Mouse (Mus musculus) ovary, adult 18-20 months (tissue): ENCODE results near the gene Trim66.

ENCODE experiments used
- DNase-seq: peaks from one replicate; pipeline ENCODE4 v3.0.0; 2022; ENCODE audit warnings: low spot score, mixed read lengths

The Trim66 gene

GRCm38 (mm10) chr7:109522084-109522483 lies 14.2 kb upstream of the Trim66 start:
- DNase-seq = no peak

DNA sequence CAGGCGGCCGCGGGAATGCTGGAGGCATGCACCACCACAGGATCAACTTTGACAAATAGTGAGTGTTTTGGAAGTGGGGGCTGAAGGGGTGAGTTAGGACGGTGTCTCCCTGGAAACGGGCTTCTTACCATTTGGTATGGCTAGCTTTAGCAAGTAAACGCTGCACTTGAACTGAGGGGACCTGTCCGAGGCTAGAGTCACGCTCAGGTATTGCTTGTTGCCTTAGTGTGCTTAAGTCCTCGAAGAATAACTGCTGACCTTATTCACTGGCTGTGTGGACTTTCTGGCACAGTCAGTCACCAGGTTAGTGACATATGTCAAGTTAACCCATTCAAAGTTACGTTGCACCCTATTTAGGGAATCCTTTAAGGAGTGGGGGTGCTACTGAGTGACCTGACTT lies 12.0 kb upstream of the Trim66 start:
- DNase-seq = no peak

GRCm38 (mm10) chr7:109518838-109519696 lies 11.1 kb upstream of the Trim66 start, which contains the start of gene Rpl27a:
Rpl27a (plus strand) TSS chr7:109519147.
- peak; percentile 98 for DNase-seq

DNA sequence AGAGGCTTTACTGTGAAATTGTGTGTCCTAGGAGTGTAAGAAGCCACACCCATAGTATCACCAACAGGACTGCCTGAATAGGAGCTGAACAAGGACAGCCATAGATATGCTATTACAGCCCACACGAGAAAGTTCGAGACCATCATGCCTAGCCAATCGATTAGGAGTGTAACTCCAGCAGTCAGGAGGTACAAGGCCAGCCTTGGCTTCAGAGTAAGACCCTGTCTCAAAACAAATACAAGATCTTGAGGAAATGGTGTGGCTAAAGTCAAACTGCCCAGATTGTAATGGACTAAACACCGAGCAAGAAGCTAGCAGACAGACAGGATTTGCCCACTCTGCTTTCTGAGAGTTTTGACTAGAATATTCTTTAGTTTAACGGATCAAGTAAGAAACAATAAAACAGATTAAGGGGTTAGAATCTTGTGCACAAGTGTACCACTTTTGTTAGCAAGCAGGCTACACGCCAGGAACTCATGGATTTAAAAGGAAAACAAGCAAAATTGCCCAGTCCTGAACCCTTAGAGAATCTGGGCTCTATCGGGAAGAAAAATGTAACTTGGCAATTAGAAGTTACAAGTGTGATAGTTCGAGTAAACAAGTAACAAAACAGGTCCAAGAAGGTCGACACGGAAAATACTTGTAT lies 10.2 kb upstream of the Trim66 start:
- DNase-seq = no peak

- DNase-seq = no peak
These were observed 8.6 kb upstream of the Trim66 start for GRCm38 (mm10) chr7:109516500-109516899.

GRCm38 (mm10) chr7:109511838-109512237 lies 3.9 kb upstream of the Trim66 start:
- no peak for DNase-seq

GRCm38 (mm10) chr7:109510799-109511198 lies 2.9 kb upstream of the Trim66 start:
- no peak for DNase-seq

- DNase-seq = no peak
These were observed 362 bp downstream of the Trim66 start for GRCm38 (mm10) chr7:109507572-109507971.

- no peak for DNase-seq
These were observed 815 bp downstream of the Trim66 start for GRCm38 (mm10) chr7:109507119-109507518.

- DNase-seq = no peak
These were observed 10.4 kb downstream of the Trim66 start for GRCm38 (mm10) chr7:109497507-109497906.

DNA sequence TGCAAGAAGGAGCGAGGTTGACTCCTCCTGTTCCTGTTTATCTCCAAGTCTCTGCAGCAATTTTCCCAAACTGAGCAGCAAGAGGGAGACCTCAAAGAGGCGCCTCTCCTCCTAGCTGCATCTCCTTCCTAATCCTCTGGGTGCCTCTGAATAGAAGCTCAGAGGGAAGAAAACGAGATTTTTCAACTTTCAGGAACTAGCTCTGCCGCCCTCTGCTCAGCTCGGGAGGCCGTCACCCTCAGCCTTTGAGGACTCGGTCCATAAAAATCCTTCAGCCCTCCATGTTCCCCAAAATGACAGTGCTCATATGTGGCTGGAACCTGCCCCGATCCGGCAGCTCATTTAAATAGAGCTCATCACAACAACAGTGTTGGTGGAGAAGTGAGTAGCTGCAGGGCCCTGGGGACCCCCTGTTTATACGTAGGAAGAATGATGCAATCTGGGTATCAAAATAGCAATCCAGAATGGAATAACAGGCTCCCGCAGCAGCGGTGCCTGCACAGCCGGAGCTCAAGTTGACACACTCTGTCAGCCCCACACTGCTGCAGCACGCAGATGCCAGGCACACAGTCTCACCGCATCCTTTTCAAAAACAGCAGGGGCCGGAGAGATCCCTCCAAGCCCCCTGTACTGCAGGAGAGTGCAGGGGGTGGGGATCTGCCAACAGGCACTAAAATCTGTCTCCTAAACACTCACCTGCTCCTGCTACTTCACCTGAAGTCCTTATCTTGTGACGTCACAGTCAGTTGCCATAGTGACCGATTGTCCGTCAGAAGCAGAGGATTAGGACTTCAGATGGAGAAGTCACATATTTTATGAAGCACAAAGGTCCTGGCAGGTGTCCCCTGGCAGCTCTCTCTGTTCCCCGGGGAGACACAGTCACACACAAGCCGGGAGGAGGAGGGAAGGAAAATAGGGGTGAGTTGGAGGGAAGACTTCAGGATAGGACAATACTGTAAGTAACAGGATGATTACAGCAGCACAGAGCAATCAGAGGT lies 14.3 kb downstream of the Trim66 start:
- DNase-seq = no peak

DNA sequence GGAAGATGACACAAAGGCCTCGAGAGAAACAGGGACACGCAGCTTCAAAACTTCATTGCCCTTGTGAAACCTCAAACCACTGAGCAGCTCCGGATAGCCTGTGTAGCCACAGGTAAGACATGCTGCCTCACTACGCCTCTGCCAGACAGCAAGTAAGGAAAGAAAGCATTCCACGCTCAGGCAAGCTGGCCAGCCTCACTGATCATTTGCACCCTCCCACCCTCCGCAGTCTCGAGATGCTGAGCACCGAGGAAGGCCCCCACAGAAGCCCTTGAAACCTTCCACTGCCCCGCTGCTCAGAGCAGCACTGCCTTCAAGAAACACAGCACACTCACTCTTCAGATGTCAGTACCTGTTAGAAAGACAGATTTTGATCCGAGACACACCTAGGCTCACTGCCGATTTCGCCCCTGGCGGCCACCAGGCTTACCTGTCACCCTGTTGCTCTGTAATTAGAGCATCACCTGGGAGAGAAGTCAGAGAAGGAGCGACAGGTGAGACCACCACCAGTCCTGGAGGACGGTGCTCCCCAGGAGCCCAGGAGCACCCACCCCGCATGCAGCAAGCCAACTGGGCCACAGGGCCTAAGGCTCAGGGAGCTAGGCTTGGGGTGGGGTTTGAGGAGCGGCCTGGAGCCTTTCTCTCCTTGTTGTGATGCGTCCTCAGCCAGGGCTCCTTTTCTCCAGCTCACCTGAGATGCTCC lies 15.2 kb downstream of the Trim66 start:
- DNase-seq = no peak

DNA sequence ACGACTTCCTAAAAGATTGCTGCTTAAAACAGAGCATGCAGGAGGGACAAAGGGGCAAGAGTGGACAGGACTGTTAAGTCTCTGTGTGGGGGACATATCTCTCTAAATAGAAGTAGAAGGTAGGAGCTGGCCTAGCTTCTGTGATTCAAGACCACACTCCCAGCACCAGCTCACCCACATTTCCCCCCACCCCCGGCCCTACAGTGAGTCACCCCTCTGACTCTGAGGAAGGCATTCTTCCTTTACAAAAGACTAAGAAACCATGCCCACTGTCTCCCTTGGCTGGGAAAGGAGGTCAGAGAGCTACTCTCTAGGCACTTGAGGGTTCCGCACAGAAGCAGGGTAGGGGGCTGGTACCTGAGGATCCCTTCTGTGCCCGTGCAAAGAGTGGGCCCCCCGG lies 23.7 kb downstream of the Trim66 start:
- no peak for DNase-seq

DNA sequence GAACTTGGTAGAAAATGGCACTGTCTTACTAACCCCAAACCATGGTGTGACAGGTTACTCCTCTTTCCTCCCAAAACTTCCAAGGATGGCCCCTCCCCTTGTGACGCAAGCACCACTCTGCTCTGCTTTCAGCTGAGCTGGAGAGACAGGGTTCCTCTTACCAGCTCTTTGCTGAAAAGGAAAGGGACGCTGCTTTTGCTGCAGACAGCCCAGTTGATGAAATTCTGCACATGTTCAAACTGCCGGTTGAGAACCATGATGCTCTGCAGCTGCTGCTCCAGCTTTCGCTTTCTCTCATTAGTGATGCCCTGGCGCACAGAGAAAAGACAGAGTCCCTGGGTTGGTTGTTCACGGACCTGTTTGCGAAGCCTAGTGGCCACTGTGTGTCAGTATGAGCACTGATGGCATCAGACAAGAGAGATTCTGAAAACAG lies 27.2 kb downstream of the Trim66 start:
- no peak for DNase-seq

GRCm38 (mm10) chr7:109477926-109478325 lies 30.0 kb downstream of the Trim66 start:
- peak; percentile 20 for DNase-seq

GRCm38 (mm10) chr7:109470700-109471099 lies 37.2 kb downstream of the Trim66 start:
- no peak for DNase-seq

- no peak for DNase-seq
These were observed 39.7 kb downstream of the Trim66 start for GRCm38 (mm10) chr7:109468262-109468701.

- DNase-seq = no peak
These were observed 40.3 kb downstream of the Trim66 start for GRCm38 (mm10) chr7:109467591-109467990.

DNA sequence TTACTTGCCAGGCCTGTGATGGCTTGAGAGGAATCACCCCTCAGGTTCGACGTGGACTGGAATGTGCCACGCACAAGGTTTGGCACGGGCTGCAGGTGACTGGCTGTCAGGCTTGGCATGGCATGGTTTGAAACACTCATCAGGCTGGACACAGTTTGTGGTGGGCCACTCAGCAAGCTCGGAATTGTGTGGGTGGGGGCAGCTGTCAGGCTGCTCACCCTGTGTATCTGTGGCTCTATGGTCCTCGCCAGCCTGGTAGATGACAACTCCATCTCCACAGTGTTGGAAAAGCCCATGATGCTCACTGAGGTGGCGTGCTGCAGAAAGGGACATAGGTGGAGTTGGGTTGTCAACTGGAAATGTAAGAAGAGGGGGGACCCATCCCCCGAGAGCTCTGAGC lies 47.2 kb downstream of the Trim66 start:
- DNase-seq = no peak

DNA sequence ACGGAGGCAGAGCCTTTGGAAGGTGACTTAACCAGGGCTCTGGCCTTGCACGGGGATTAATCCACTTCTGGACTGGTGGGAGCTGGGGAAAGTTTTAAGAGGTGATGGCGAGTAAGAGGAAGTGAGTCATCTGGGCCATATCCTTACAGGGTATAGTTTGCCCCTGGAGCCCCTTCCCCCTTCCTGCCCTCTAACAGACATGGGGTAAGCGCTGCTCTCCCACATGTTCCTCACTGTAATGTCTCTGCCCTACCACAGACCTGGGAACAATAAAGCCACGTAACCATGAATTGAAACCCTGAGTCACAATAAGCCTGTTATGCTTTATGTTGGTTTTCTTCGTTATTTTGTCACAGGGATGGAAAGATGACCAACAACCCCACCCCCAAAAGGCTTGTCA lies 51.4 kb downstream of the Trim66 start:
- DNase-seq = no peak

DNA sequence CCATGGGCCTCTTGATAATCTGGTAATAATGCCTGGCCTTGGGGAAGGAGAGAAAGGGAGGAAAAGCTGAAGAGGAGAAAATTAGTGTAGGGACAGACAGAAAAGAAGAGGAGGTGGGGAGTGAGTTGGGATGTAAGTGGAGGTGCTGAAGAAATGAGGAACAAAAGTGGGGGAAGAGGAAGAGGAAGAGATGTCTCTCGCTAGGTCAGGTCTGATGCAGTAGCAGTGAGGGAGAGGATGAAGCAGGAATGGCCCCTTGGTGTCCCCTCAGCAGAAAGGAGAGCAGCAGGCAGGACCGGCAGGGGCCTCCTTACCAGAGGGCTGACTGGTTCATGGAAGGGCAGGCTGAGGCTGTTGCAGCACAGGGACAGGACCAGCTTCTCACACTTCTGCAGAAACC lies 52.2 kb downstream of the Trim66 start:
- DNase-seq = no peak
